Mouse (Mus musculus): Measurements from ENCODE around the gene Tyrobp.

Gene Tyrobp

GRCm38 (mm10) chr7:30413596-30413995 lies at the start of gene Tyrobp:
Gene Tyrobp (plus strand): TSS chr7:30413760.
- DNase-seq (ENCODE audit: low read depth, low spot score) = no peak

- DNase-seq (ENCODE audit: low read depth, low spot score) = no peak
Measured at GRCm38 (mm10) chr7:30367466-30367865, 46.1 kb upstream of the Tyrobp start.

GRCm38 (mm10) chr7:30373501-30373962 lies 40.0 kb upstream of the Tyrobp start:
- peak; percentile 99 for DNase-seq (ENCODE audit: low read depth, low spot score)

GRCm38 (mm10) chr7:30380061-30380460 lies 33.5 kb upstream of the Tyrobp start:
- DNase-seq (ENCODE audit: low read depth, low spot score) = no peak

- DNase-seq (ENCODE audit: low read depth, low spot score) = no peak
Measured at GRCm38 (mm10) chr7:30384106-30384505, 29.5 kb upstream of the Tyrobp start.

- DNase-seq (ENCODE audit: low read depth, low spot score) = no peak
Measured at GRCm38 (mm10) chr7:30392746-30393520, 20.6 kb upstream of the Tyrobp start.

GRCm38 (mm10) chr7:30393631-30394030 lies 19.9 kb upstream of the Tyrobp start:
- DNase-seq (ENCODE audit: low read depth, low spot score) = no peak

GRCm38 (mm10) chr7:30394379-30394778 lies 19.2 kb upstream of the Tyrobp start:
- peak; percentile 24 for DNase-seq (ENCODE audit: low read depth, low spot score)

GRCm38 (mm10) chr7:30394871-30395270 lies 18.7 kb upstream of the Tyrobp start:
- no peak for DNase-seq (ENCODE audit: low read depth, low spot score)

GRCm38 (mm10) chr7:30399671-30400070 lies 13.9 kb upstream of the Tyrobp start:
- no peak for DNase-seq (ENCODE audit: low read depth, low spot score)

- no peak for DNase-seq (ENCODE audit: low read depth, low spot score)
Measured at GRCm38 (mm10) chr7:30402343-30402742, 11.2 kb upstream of the Tyrobp start.

- DNase-seq (ENCODE audit: low read depth, low spot score) = no peak
Measured at GRCm38 (mm10) chr7:30408639-30409038, 4.9 kb upstream of the Tyrobp start.

- no peak for DNase-seq (ENCODE audit: low read depth, low spot score)
Measured at GRCm38 (mm10) chr7:30409789-30410188, 3.8 kb upstream of the Tyrobp start.

- no peak for DNase-seq (ENCODE audit: low read depth, low spot score)
Measured at GRCm38 (mm10) chr7:30411023-30411422, 2.5 kb upstream of the Tyrobp start.

GRCm38 (mm10) chr7:30412735-30413147 lies 819 bp upstream of the Tyrobp start:
- no peak for DNase-seq (ENCODE audit: low read depth, low spot score)

GRCm38 (mm10) chr7:30417856-30418255 lies 4.3 kb downstream of the Tyrobp start:
- no peak for DNase-seq (ENCODE audit: low read depth, low spot score)

GRCm38 (mm10) chr7:30419561-30420499 lies 6.3 kb downstream of the Tyrobp start, which contains the start of gene Hcst:
Gene Hcst (minus strand): TSS chr7:30419854.
- no peak for DNase-seq (ENCODE audit: low read depth, low spot score)

- DNase-seq (ENCODE audit: low read depth, low spot score) = no peak
Measured at GRCm38 (mm10) chr7:30420673-30421072, 7.1 kb downstream of the Tyrobp start.

- DNase-seq (ENCODE audit: low read depth, low spot score) = no peak
Measured at GRCm38 (mm10) chr7:30421175-30421889, 7.8 kb downstream of the Tyrobp start, which contains the start of gene Nfkbid. Gene Nfkbid (plus strand): TSS chr7:30421732.

GRCm38 (mm10) chr7:30421890-30422435 lies 8.4 kb downstream of the Tyrobp start:
- peak; percentile 89 for DNase-seq (ENCODE audit: low read depth, low spot score)

GRCm38 (mm10) chr7:30422560-30422959 lies 9.0 kb downstream of the Tyrobp start:
- no peak for DNase-seq (ENCODE audit: low read depth, low spot score)

Measured in telencephalon, adult 2 months (tissue).